Mouse (Mus musculus) layer of hippocampus, adult 2 months (tissue): Measurements from ENCODE around the gene Ap5s1. TPM values are rescaled to one million over a fixed set of nuclear protein-coding genes. Genes with fewer than 3 reads are reported as not detected.

Source experiments
- DNase-seq, 2 experiments: peaks; one replicate each; pipeline ENCODE4 v3.0.0; 2022; ENCODE audit warnings: low spot score in 2 of 2
- H3K27ac ChIP-seq: fragments of 200-600 bp; 2 replicates; pipeline ENCODE4 v1.8.1; 2022
- H3K4me3 ChIP-seq: fragments of 200-600 bp; 2 replicates; pipeline ENCODE4 v1.8.1; 2022; ENCODE audit warnings: mild to moderate bottlenecking
- CTCF ChIP-seq: fragments of 200-600 bp; conservative IDR thresholded peaks from 2 replicates; pipeline ENCODE4 v1.8.1; 2022; ENCODE audit warnings: antibody characterized with exemption, mild to moderate bottlenecking, moderate library complexity
- long read RNA-seq, 2 experiments: library from polyadenylated mRNA; stranded (forward); transcript quantifications; one replicate each; pipeline ENCODE4 v2.0.0; 2021; ENCODE audit warnings: borderline mapping rate in 2 of 2
- total RNA-seq, 2 experiments: library from RNA; stranded (reverse); gene quantifications; 2 replicates each; pipeline ENCODE4 v1.2.3; 2021

The Ap5s1 gene
- total RNA-seq, result 10 to 100 TPM; 20.9 to 26.0 TPM
- long read RNA-seq, experiment 1, transcript Ap5s1-205 (2 exons, 868 nt), result major isoform, 17 of 23 reads
- long read RNA-seq, experiment 1, partial matches to known transcripts, result 1 of 23 reads
- long read RNA-seq, experiment 1, other reads (novel, unspliced or antisense), result 1 of 23 reads
- long read RNA-seq, experiment 2, transcript Ap5s1-205 (2 exons, 868 nt), result major isoform, 23 of 43 reads
- long read RNA-seq, experiment 2, transcript Ap5s1-203 (3 exons, 1,521 nt), result minor isoform, 10 of 43 reads
- long read RNA-seq, experiment 2, partial matches to known transcripts, result 1 of 43 reads
- long read RNA-seq, experiment 2, other reads (novel, unspliced or antisense), result 8 of 43 reads

DNA sequence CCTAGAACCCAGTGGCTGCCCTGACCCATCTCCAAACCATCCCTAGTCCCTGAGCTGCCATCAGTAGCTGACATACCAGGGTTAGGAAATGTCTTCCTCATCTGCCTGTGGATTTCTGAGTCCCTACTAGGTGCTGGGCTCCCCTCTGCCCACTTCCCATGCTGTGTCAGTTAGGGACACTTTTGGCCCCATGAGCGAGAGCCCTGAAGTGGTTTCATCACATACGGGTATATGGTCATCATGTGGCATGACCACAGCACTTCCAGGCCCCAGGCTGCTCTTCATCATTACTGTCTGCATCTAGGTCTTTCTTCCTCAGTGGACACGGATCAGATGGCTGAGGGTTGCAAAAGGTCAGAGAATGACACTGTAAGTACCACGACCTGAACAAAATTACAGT lies at the start of gene Ap5s1:
Gene Ap5s1 (plus strand): TSS at position 301 of the 400 bp plus-strand sequence.
- peak within 1 kb of the TSS; percentile 90; the same call in 1 of the 2 replicates for H3K27ac ChIP-seq
- H3K4me3 ChIP-seq, result no peak within 1 kb of the TSS
- no peak for TF ChIP-seq CTCF
- no peak for DNase-seq

DNA sequence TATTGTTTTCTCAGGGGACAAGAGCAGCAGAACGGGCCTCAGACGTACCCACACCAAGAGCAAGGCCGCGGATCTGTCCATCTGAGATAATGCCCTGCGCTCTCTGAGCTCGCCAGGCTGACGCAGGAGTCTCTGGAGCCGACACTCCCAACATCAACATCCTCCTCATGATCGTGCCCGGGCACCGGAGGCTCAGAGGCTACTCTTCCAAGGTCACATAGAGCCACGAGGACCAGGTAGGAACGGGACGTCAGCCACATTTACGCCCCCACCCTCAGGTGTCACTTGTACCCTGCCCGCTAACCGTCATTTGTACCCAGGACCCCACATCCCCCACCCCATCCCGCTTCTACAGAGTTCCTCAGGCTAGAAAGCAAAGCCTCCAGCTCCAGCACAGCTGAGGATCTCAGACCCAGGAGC lies 47.4 kb upstream of the Ap5s1 start:
- H3K4me3 ChIP-seq, result peak overlapping the region; percentile 84
- peak overlapping the region; percentile 96 for H3K27ac ChIP-seq
- no peak for TF ChIP-seq CTCF
- no peak for DNase-seq

GRCm38 (mm10) chr2:131159938-131160581 lies 46.8 kb upstream of the Ap5s1 start, which contains the start of gene 1700037H04Rik:
Gene 1700037H04Rik, minus strand, starts transcription at chr2:131160081.
- peak; percentile 93 to 97 for DNase-seq
- H3K4me3 ChIP-seq, result peak within 1 kb of the TSS; percentile 84
- peak within 1 kb of the TSS; percentile 96 for H3K27ac ChIP-seq
- no peak for TF ChIP-seq CTCF

DNA sequence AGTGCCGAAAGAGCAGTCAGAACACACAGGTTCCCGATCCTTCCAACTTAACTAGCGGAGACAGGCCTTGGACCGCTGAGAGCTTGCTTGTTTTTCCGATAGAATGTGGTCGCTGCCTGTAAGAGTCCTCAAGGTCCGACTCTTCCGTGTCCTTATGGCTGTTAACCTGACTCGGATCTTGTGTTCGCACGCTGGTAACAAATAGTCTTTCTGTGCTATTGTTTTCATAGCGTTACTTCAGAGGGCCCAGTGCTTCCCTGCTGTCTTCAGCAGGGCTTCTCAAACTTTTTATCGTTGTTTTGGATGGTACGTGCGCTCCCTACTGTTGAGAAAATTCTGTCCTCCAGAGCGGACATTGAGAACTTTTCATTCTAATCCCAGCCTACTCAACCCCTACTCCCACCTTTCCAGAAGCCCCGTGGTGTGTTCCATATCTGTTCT lies 46.2 kb upstream of the Ap5s1 start:
- peak; percentile 66 for TF ChIP-seq CTCF
- Histone ChIP-seq H3K27ac (peak overlapping the region; percentile 96), H3K4me3 (peak overlapping the region; percentile 84)
- DNase-seq, result no peak

DNA sequence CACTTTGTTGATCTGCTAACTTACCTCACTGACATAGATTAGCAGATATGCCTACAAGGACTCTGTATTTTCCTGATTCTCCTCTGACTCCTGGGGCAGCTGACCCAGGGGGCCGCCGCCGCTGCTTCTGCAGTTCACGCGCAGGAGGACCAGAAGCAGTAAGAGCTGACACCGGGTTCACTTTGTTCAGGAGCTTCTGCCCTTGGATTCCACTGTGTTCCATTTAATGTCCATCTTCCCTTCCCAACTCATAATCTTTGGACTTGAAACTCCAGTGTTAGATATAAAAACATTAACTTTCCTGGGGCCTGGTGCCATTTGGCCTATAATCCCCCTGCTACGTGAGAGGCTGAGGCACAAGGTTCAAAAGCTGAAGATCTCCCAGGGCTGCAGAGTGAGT lies 43.0 kb upstream of the Ap5s1 start:
- H3K27ac ChIP-seq, result peak overlapping the region; percentile 51
- TF ChIP-seq CTCF, result no peak
- no peak for DNase-seq
- no peak overlapping the region for H3K4me3 ChIP-seq

GRCm38 (mm10) chr2:131166172-131166571 lies 40.7 kb upstream of the Ap5s1 start:
- no peak for DNase-seq
- no peak for TF ChIP-seq CTCF
- no peak overlapping the region for H3K27ac ChIP-seq
- H3K4me3 ChIP-seq, result no peak overlapping the region

GRCm38 (mm10) chr2:131167984-131168383 lies 38.9 kb upstream of the Ap5s1 start:
- no peak for TF ChIP-seq CTCF
- DNase-seq, result no peak
- Histone ChIP-seq H3K4me3 (no peak overlapping the region), H3K27ac (no peak overlapping the region)

DNA sequence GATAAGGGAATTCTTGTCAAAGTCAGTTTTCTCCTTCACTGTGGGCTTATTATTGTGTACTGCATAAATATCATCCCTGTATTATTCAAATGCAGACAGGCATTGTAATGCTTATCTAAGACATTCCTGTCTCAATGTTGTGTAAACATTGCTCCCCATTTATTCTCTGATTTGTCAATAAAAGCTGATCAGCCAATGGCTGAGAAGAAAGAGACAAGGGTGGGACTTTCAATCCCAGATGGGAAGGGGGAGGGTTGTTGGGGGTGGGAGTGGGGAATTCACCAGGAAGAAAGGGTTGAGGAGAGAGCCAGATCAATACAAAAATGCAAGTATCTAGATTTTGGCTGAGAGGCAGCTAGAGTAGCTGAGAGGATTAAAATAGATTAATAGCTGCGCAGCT lies 38.0 kb upstream of the Ap5s1 start:
- no peak overlapping the region for H3K4me3 ChIP-seq
- DNase-seq, result no peak
- peak overlapping the region; percentile 6; the same call in 1 of the 2 replicates for H3K27ac ChIP-seq
- no peak for TF ChIP-seq CTCF

DNA sequence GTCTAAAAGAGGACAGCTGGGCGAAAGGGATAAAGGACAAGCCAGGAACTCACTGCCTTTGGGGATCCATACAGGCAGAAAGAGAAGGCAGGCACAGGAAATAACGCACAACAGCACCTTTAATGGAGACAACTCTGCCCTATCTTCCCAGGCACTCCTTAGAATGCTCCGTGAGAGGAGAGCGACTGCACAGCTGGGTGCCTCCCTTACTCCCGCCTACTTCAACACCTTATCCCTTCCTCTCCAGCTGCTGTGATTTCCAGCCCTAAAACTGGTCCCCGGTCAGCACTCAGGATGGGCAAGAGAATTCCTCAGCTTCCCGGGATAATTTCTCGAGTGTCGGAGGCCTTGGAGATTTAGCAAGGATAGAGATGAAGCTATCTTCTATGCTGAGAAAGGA lies 35.9 kb upstream of the Ap5s1 start:
- DNase-seq, result no peak
- H3K27ac ChIP-seq, result peak overlapping the region; percentile 82
- H3K4me3 ChIP-seq, result peak overlapping the region; percentile 53
- TF ChIP-seq CTCF, result no peak

DNA sequence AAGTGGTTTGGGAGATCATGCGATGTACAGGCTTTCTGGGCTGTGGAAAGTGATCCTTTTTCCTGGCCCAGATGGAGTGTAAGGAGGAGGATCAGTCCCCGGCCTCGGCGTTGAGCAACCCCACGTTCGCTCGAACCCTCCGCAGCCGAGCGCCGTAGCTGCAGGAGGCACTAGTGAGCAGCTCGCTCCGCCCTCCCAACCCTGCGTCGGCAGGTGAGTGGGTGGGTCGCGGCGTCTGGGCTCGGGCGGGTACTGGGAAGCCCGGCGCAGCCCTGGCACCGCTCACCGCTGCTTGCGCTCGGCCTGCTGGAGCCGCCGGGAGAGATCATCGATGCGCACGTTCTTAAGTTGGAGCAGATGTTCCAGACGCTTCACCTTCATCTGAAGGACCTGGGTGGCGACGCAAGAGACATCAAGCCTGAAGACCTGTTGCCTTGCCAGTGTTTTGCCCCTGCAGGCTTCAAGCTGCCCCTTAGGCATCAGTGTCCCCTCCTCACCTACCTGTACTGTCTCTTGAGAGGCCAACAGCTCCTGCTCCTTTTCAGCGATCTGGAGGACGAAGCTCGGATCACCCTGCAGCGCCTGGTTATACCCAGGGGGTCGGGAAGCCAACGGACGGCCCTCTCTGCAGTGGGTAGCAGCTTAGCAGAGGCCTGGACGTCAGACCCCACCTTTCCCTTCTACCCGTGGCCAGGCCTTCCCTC lies 35.3 kb upstream of the Ap5s1 start:
- peak; percentile 80 to 81 for DNase-seq
- H3K4me3 ChIP-seq, result peak overlapping the region; percentile 53
- peak overlapping the region; percentile 82 for H3K27ac ChIP-seq
- TF ChIP-seq CTCF, result peak; percentile 67

- Histone ChIP-seq H3K27ac (no peak overlapping the region), H3K4me3 (no peak overlapping the region)
- no peak for DNase-seq
- TF ChIP-seq CTCF, result no peak
These were observed 34.6 kb upstream of the Ap5s1 start for GRCm38 (mm10) chr2:131172322-131172721.

DNA sequence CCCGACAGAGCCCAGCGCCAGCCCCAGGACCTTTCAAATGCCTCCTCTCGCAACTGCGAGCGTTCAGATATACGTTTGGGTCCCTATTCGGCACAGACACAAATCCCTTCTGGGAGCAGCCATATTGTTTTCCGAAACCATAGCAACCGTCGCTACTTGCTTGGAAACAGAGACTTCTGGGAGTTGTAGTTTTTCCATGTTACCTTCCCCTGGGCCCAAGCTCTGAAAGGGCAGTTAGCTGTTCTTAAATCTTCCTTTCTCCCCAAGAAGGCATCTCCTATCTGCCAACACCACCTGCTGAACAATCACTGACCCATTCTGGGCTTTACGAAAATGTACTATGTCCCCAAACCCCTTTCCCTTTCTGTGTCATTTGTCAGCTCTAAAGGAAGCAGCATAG lies 32.2 kb upstream of the Ap5s1 start:
- DNase-seq, result peak; percentile 73 to 79
- Histone ChIP-seq H3K27ac (peak overlapping the region; percentile 43; the same call in 1 of the 2 replicates), H3K4me3 (peak overlapping the region; percentile 62)
- no peak for TF ChIP-seq CTCF
